Mouse (Mus musculus) hindbrain, embryonic 11.5 days (tissue): ENCODE data around the gene Fam198a. TPM values are rescaled to one million over a fixed set of nuclear protein-coding genes. Genes with fewer than 3 reads are reported as not detected.
A peak's percentile ranks its signal among the peaks of the same experiment; 100 is the strongest.

Experiments
- ATAC-seq: fragments of 200-750 bp; cut with Nextera tagmentation; 2 replicates; pipeline ENCODE4 v1.8.0; 2017; ENCODE audit warnings: mild to moderate bottlenecking, moderate TSS enrichment, moderate library complexity; ENCODE audit not compliant: low FRiP score
- DNase-seq: peaks from one replicate; pipeline ENCODE4 v3.0.0-alpha.2; 2015; ENCODE audit warnings: low spot score
- H3K27ac ChIP-seq: fragments of 300-500 bp; sonication (generic); 2 replicates; pipeline ENCODE4 v1.5.1; 2014; ENCODE audit warnings: mild to moderate bottlenecking, low read depth, low read length
- H3K27me3 ChIP-seq: fragments of 300-500 bp; sonication (generic); 2 replicates; pipeline ENCODE4 v1.6.1; 2014; ENCODE audit warnings: mild to moderate bottlenecking, low read length, moderate library complexity, mixed read lengths; ENCODE audit not compliant: control insufficient read depth, insufficient read depth
- H3K36me3 ChIP-seq: fragments of 300-500 bp; sonication (generic); 2 replicates; pipeline ENCODE4 v1.6.1; 2014; ENCODE audit warnings: mild to moderate bottlenecking, low read length, moderate library complexity, mixed read lengths; ENCODE audit not compliant: control insufficient read depth, insufficient read depth
- H3K4me1 ChIP-seq: fragments of 300-500 bp; sonication (generic); replicated peaks from 2 replicates; pipeline ENCODE4 v1.6.1; 2014; ENCODE audit warnings: low read length, mixed read lengths; ENCODE audit not compliant: control insufficient read depth, insufficient read depth
- H3K4me2 ChIP-seq: fragments of 300-500 bp; sonication (generic); replicated peaks from 2 replicates; pipeline ENCODE4 v1.6.1; 2014; ENCODE audit warnings: mild to moderate bottlenecking, low read depth, low read length
- H3K4me3 ChIP-seq: fragments of 300-500 bp; sonication (generic); 2 replicates; pipeline ENCODE4 v1.5.1; 2014; ENCODE audit warnings: low read depth, low read length
- H3K9ac ChIP-seq: fragments of 300-500 bp; sonication (generic); 2 replicates; pipeline ENCODE4 v1.6.1; 2014; ENCODE audit warnings: low read depth, low read length
- H3K9me3 ChIP-seq: fragments of 300-500 bp; sonication (generic); 2 replicates; pipeline ENCODE4 v1.6.1; 2016; ENCODE audit warnings: low read length; ENCODE audit not compliant: control insufficient read depth
- WGBS: fragments of 180-500 bp; shearing (Covaris S2); extraction: QIAGEN DNeasy Blood & Tissue Kit; methylation state at CpG from one replicate; pipeline ENCODE4 v1.1.7; 2014; 5-methylcytosine and 5-hydroxymethylcytosine counted together
- polyA plus RNA-seq: library from polyadenylated mRNA; unstranded; fragments of >200 nt; fragmentation: Nextera tagmentation; extraction: Ambion mirVana; gene quantifications from 2 replicates; pipeline ENCODE4 v1.2.1, GENCODE M21; 2014

The Fam198a gene
- polyA plus RNA-seq, 1 experiment from 2014 or later, result 0.46 TPM

- Histone ChIP-seq H3K36me3 (no peaks in the 10 kb centered on the region), H3K4me2 (no peak overlapping the region), H3K27ac (no peak overlapping the region), H3K27me3 (no peaks in the 10 kb centered on the region), H3K9ac (no peak overlapping the region), H3K4me3 (no peak overlapping the region), H3K4me1 (no peaks in the 10 kb centered on the region), H3K9me3 (no peaks in the 10 kb centered on the region)
- ATAC-seq (no peak), DNase-seq (no peak)
- 96% methylated on average over 22 of the region's 22 CpGs for WGBS
Observed at GRCm38 (mm10) chr9:121982214-121982613, 31.4 kb downstream of the Fam198a start.

DNA sequence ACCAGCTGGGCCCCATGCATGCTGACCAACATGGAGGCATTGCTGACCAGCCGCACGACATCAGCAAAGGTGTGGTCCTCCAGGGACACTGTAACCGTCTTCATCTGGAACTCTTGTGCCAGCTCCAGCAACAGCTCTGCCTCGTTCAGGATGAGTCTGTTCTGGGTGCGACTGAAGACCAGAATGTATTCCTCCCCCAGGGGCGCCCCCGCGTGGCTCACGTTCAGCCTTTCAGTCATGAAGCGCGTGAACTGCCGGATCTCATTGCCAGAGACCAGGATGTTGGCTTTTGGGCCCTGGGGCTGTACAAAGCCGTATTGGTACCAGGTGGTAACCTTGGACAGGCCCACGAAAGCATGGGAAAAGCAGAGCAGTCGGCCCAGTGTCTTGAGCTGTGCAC lies 31.9 kb downstream of the Fam198a start:
- H3K27ac ChIP-seq, result no peak overlapping the region
- H3K36me3 ChIP-seq, result no peaks in the 10 kb centered on the region
- DNase-seq (no peak), ATAC-seq (no peak)
- 91% methylated on average over 15 of the region's 15 CpGs for WGBS
- no peak overlapping the region for H3K4me2 ChIP-seq
- H3K9me3 ChIP-seq, result no peaks in the 10 kb centered on the region
- H3K9ac ChIP-seq, result no peak overlapping the region
- H3K27me3 ChIP-seq, result no peaks in the 10 kb centered on the region
- H3K4me1 ChIP-seq, result no peaks in the 10 kb centered on the region
- H3K4me3 ChIP-seq, result no peak overlapping the region

GRCm38 (mm10) chr9:121983504-121983903 lies 32.7 kb downstream of the Fam198a start:
- peak; percentile 37; the same call in 1 of the 2 replicates for ATAC-seq
- Histone ChIP-seq H3K36me3 (no peaks in the 10 kb centered on the region), H3K4me1 (no peaks in the 10 kb centered on the region), H3K9me3 (no peaks in the 10 kb centered on the region), H3K27ac (no peak overlapping the region), H3K4me3 (no peak overlapping the region), H3K9ac (no peak overlapping the region), H3K4me2 (no peak overlapping the region), H3K27me3 (no peaks in the 10 kb centered on the region)
- DNase-seq, result peak; percentile 82
- WGBS, result 54% methylated on average over 15 of the region's 15 CpGs

DNA sequence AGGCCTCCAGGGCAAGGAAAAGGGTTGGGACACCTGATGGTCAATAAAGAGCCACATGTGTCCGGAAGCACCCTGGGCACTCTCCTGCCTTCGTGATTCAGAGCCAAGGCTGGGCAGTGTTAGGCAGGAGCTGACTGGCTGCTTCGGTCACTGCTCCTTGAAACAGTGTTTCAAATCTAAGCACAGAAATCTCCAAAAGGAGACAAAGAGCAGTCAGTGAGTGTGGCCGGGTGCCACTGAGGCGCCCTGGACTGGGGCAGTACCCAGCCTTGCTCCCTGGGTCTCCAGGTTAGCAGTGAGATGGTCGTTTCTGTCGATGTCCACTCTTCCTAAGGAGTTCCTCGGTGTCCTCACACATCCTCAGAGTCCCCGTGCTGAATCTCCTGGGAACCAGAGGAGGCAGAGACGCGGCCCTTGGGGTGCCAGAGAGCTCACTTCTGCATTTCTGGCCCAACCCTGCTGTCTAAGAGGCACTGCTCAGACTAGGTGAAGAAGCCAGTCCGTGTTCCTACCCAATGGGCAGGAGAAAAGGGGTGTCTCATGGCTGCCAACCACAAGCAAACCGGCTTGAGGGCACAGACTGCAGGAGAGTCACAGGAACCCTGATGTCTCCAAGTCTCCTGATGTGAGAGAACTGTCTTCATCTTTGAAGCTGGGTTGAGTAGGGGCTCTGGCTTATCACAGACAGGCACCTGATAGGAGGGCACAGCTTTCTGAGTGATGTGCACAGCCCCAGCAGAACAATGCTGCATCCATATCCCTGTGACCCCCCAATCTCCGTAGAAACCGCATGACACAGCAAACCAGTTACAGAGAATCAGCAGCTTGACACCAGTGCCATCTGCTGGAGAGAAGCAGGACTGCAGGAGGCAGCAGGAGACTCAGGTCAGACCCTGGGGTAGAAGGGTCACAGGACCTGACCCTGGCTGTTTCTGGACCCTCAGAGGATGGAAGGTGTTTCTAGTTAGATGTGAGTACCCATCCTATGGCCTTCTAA lies 34.0 kb downstream of the Fam198a start:
- DNase-seq, result peak; percentile 83
- no peaks in the 10 kb centered on the region for H3K36me3 ChIP-seq
- H3K4me1 ChIP-seq, result no peaks in the 10 kb centered on the region
- H3K9ac ChIP-seq, result no peak overlapping the region
- no peak overlapping the region for H3K4me2 ChIP-seq
- no peaks in the 10 kb centered on the region for H3K27me3 ChIP-seq
- ATAC-seq, result peak; percentile 36
- no peaks in the 10 kb centered on the region for H3K9me3 ChIP-seq
- WGBS, result 69% methylated on average over 15 of the region's 15 CpGs
- no peak overlapping the region for H3K27ac ChIP-seq
- H3K4me3 ChIP-seq, result no peak overlapping the region

GRCm38 (mm10) chr9:121988910-121989309 lies 38.1 kb downstream of the Fam198a start:
- no peak overlapping the region for H3K4me3 ChIP-seq
- H3K4me1 ChIP-seq, result no peaks in the 10 kb centered on the region
- no peak for ATAC-seq
- H3K27me3 ChIP-seq, result no peaks in the 10 kb centered on the region
- no peaks in the 10 kb centered on the region for H3K9me3 ChIP-seq
- H3K36me3 ChIP-seq, result no peaks in the 10 kb centered on the region
- H3K9ac ChIP-seq, result no peak overlapping the region
- DNase-seq, result no peak
- WGBS, result 67% methylated on average over 3 of the region's 3 CpGs
- no peak overlapping the region for H3K4me2 ChIP-seq
- no peak overlapping the region for H3K27ac ChIP-seq

GRCm38 (mm10) chr9:121989536-121989935 lies 38.7 kb downstream of the Fam198a start:
- Histone ChIP-seq H3K27ac (no peak overlapping the region), H3K4me3 (no peak overlapping the region), H3K9me3 (no peaks in the 10 kb centered on the region), H3K27me3 (no peaks in the 10 kb centered on the region), H3K36me3 (no peaks in the 10 kb centered on the region), H3K4me2 (no peak overlapping the region), H3K4me1 (no peaks in the 10 kb centered on the region), H3K9ac (no peak overlapping the region)
- no peak for ATAC-seq
- 36% methylated on average over 5 of the region's 5 CpGs for WGBS
- DNase-seq, result no peak

- Histone ChIP-seq H3K9ac (no peak overlapping the region), H3K27ac (no peak overlapping the region), H3K9me3 (no peaks in the 10 kb centered on the region), H3K4me2 (no peak overlapping the region), H3K36me3 (no peaks in the 10 kb centered on the region), H3K4me1 (0 out of 2 replicates have a peak, but pooled peaks cover 2% of the 10 kb centered on the region), H3K4me3 (no peak overlapping the region), H3K27me3 (no peaks in the 10 kb centered on the region)
- DNase-seq (no peak), ATAC-seq (no peak)
- 75% methylated on average over 5 of the region's 5 CpGs for WGBS
Observed at GRCm38 (mm10) chr9:121991041-121991440, 40.3 kb downstream of the Fam198a start.

DNA sequence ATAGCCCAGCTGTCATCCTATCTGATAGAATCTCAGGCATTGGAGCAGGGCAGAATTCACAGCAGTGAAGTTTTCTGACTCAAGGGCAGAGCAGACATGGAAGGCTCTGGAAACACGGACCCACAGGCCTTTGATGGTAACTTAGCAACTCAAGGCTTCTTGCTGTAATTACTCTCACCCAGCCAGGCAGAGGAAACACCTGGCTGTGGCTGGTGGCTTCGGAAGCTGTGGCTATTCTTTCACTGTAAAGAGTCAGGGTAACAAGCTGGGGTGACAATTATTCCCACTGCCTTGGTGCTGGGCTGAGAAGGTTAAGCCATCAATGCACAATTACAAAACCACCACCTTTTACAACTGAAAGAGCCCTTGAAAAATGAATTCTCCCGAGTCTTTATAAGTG lies 42.3 kb downstream of the Fam198a start:
- DNase-seq (no peak), ATAC-seq (no peak)
- Histone ChIP-seq H3K4me1 (0 out of 2 replicates have a peak, but pooled peaks cover 2% of the 10 kb centered on the region), H3K36me3 (no peaks in the 10 kb centered on the region), H3K27me3 (no peaks in the 10 kb centered on the region), H3K27ac (no peak overlapping the region), H3K9ac (no peak overlapping the region), H3K4me3 (no peak overlapping the region), H3K4me2 (no peak overlapping the region), H3K9me3 (no peaks in the 10 kb centered on the region)
- WGBS, result 86% methylated on average over 3 of the region's 3 CpGs

- Histone ChIP-seq H3K27ac (no peak overlapping the region), H3K9me3 (no peaks in the 10 kb centered on the region), H3K4me1 (0 out of 2 replicates have a peak, but pooled peaks cover 2% of the 10 kb centered on the region), H3K4me2 (peak overlapping the region; percentile 93), H3K36me3 (no peaks in the 10 kb centered on the region), H3K4me3 (peak overlapping the region; percentile 84), H3K9ac (peak overlapping the region; percentile 68), H3K27me3 (no peaks in the 10 kb centered on the region)
- peak; percentile 10 for ATAC-seq
- WGBS, result 13% methylated on average over 10 of the region's 10 CpGs
- DNase-seq, result no peak
Observed at GRCm38 (mm10) chr9:121995077-121995476, 44.3 kb downstream of the Fam198a start.
